Mouse (Mus musculus): ENCODE results near the gene Fam151a. TPM values are rescaled to one million over a fixed set of nuclear protein-coding genes. Genes with fewer than 3 reads are reported as not detected.

Fam151a gene
- total and polyA plus RNA-seq, 3 experiments: 0.23 to 0.31 (median 0.31) TPM

GRCm38 (mm10) chr4:106778116-106778788 lies 44.6 kb downstream of the Fam151a start:
- intact Hi-C loops (cut with DNase I): loop anchor here (2.0 kb wide), 1 partner anchor 21 kb away; no protein-coding TSS in a partner anchor
- Histone ChIP-seq H3K27me3 (ENCODE audit: control insufficient read depth, insufficient read depth, low read length) (no peaks in the 10 kb centered on the region), H3K4me1 (ENCODE audit: control insufficient read depth, insufficient read depth, low read length) (peaks cover 8% of the 10 kb centered on the region), H3K79me2 (replicated peaks; ENCODE audit: control insufficient read depth, insufficient read depth, low read length) (no peaks in the 10 kb centered on the region), H3K27ac (peak overlapping the region; percentile 88), H3K36me3 (ENCODE audit: control insufficient read depth, insufficient read depth, low read length) (no peaks in the 10 kb centered on the region), H3K4me3 (no peak overlapping the region), H3K9ac (ENCODE audit: low read depth, low read length) (peak overlapping the region; percentile 17)
- WGBS: 21% methylated on average over 5 of the region's 5 CpGs
- DNase-seq: peak; percentile 90 to 94
- TF ChIP-seq EP300 (IDR thresholded peaks at IDR 0.05; ENCODE audit: insufficient read depth, low read depth, low read length) (peak; percentile 95), CTCF (IDR thresholded peaks at IDR 0.05) (peak; percentile 25), POLR2A (IDR thresholded peaks at IDR 0.05; ENCODE audit: insufficient read depth, low read depth, low read length) (no peak)

GRCm38 (mm10) chr4:106780045-106780444 lies 46.4 kb downstream of the Fam151a start:
- no peak overlapping the region for H3K27ac ChIP-seq
- no peak for DNase-seq
- intact Hi-C loops (cut with DNase I): no loop called here
- no peaks in the 10 kb centered on the region for H3K36me3 ChIP-seq (ENCODE audit: control insufficient read depth, insufficient read depth, low read length)
- 60% methylated on average over 3 of the region's 3 CpGs for WGBS
- no peaks in the 10 kb centered on the region for H3K27me3 ChIP-seq (ENCODE audit: control insufficient read depth, insufficient read depth, low read length)
- no peak overlapping the region for H3K4me3 ChIP-seq
- H3K79me2 ChIP-seq (replicated peaks; ENCODE audit: control insufficient read depth, insufficient read depth, low read length): no peaks in the 10 kb centered on the region
- H3K9ac ChIP-seq (ENCODE audit: low read depth, low read length): no peak overlapping the region
- H3K4me1 ChIP-seq (ENCODE audit: control insufficient read depth, insufficient read depth, low read length): peaks cover 8% of the 10 kb centered on the region
- TF ChIP-seq EP300 (IDR thresholded peaks at IDR 0.05; ENCODE audit: insufficient read depth, low read depth, low read length) (no peak), CTCF (IDR thresholded peaks at IDR 0.05) (no peak), POLR2A (IDR thresholded peaks at IDR 0.05; ENCODE audit: insufficient read depth, low read depth, low read length) (no peak)

- DNase-seq: no peak
- no peak overlapping the region for H3K9ac ChIP-seq (ENCODE audit: low read depth, low read length)
- H3K79me2 ChIP-seq (replicated peaks; ENCODE audit: control insufficient read depth, insufficient read depth, low read length): no peaks in the 10 kb centered on the region
- peaks cover 11% of the 10 kb centered on the region for H3K4me1 ChIP-seq (ENCODE audit: control insufficient read depth, insufficient read depth, low read length)
- no peaks in the 10 kb centered on the region for H3K27me3 ChIP-seq (ENCODE audit: control insufficient read depth, insufficient read depth, low read length)
- 69% methylated on average over 10 of the region's 10 CpGs for WGBS
- H3K36me3 ChIP-seq (ENCODE audit: control insufficient read depth, insufficient read depth, low read length): no peaks in the 10 kb centered on the region
- H3K27ac ChIP-seq: no peak overlapping the region
- H3K4me3 ChIP-seq: no peak overlapping the region
- intact Hi-C loops (cut with DNase I): no loop called here
- TF ChIP-seq CTCF (IDR thresholded peaks at IDR 0.05) (no peak), EP300 (IDR thresholded peaks at IDR 0.05; ENCODE audit: insufficient read depth, low read depth, low read length) (no peak), POLR2A (IDR thresholded peaks at IDR 0.05; ENCODE audit: insufficient read depth, low read depth, low read length) (no peak)
Measured at GRCm38 (mm10) chr4:106783137-106783536, 49.4 kb downstream of the Fam151a start.

- intact Hi-C loops (cut with DNase I): no loop called here
- Histone ChIP-seq H3K36me3 (ENCODE audit: control insufficient read depth, insufficient read depth, low read length) (no peaks in the 10 kb centered on the region), H3K79me2 (replicated peaks; ENCODE audit: control insufficient read depth, insufficient read depth, low read length) (no peaks in the 10 kb centered on the region), H3K4me1 (ENCODE audit: control insufficient read depth, insufficient read depth, low read length) (peaks cover 5% of the 10 kb centered on the region; the same call in 1 of the 2 replicates), H3K27me3 (ENCODE audit: control insufficient read depth, insufficient read depth, low read length) (no peaks in the 10 kb centered on the region), H3K27ac (no peak overlapping the region), H3K9ac (ENCODE audit: low read depth, low read length) (no peak overlapping the region), H3K4me3 (no peak overlapping the region)
- 93% methylated on average over 7 of the region's 7 CpGs for WGBS
- no peak for DNase-seq
- no peak for TF ChIP-seq EP300 (IDR thresholded peaks at IDR 0.05; ENCODE audit: insufficient read depth, low read depth, low read length)
- TF ChIP-seq CTCF (IDR thresholded peaks at IDR 0.05): no peak
- no peak for TF ChIP-seq POLR2A (IDR thresholded peaks at IDR 0.05; ENCODE audit: insufficient read depth, low read depth, low read length)
Measured at GRCm38 (mm10) chr4:106784806-106785205, 51.1 kb downstream of the Fam151a start.

GRCm38 (mm10) chr4:106785345-106785744 lies 51.7 kb downstream of the Fam151a start:
- H3K27me3 ChIP-seq (ENCODE audit: control insufficient read depth, insufficient read depth, low read length): no peaks in the 10 kb centered on the region
- no peak for DNase-seq
- no peaks in the 10 kb centered on the region for H3K36me3 ChIP-seq (ENCODE audit: control insufficient read depth, insufficient read depth, low read length)
- H3K4me1 ChIP-seq (ENCODE audit: control insufficient read depth, insufficient read depth, low read length): peaks cover 5% of the 10 kb centered on the region; the same call in 1 of the 2 replicates
- intact Hi-C loops (cut with DNase I): no loop called here
- no peak overlapping the region for H3K27ac ChIP-seq
- 81% methylated on average over 7 of the region's 7 CpGs for WGBS
- H3K9ac ChIP-seq (ENCODE audit: low read depth, low read length): no peak overlapping the region
- H3K79me2 ChIP-seq (replicated peaks; ENCODE audit: control insufficient read depth, insufficient read depth, low read length): no peaks in the 10 kb centered on the region
- TF ChIP-seq EP300 (IDR thresholded peaks at IDR 0.05; ENCODE audit: insufficient read depth, low read depth, low read length): no peak
- TF ChIP-seq POLR2A (IDR thresholded peaks at IDR 0.05; ENCODE audit: insufficient read depth, low read depth, low read length): no peak
- no peak for TF ChIP-seq CTCF (IDR thresholded peaks at IDR 0.05)
- no peak overlapping the region for H3K4me3 ChIP-seq
